Mouse (Mus musculus): ENCODE data around the gene Relch. TPM values are rescaled to one million over a fixed set of nuclear protein-coding genes. Genes with fewer than 3 reads are reported as not detected.

Relch gene
- total RNA-seq (2012; rRNA removed) = 40.1 and 45.1 TPM in 2 replicates

GRCm38 (mm10) chr1:105663171-105663961 lies at the start of gene Relch, which contains the start of gene Pign:
TSS of gene Relch (plus strand) at chr1:105663861.
TSS of gene Pign (minus strand) at chr1:105663677.
- no peaks in the 10 kb centered on the region for H3K36me3 ChIP-seq (ENCODE audit: control insufficient read depth, insufficient read depth, low read length, poor library complexity, severe bottlenecking)
- H3K9me3 ChIP-seq (ENCODE audit: control insufficient read depth, insufficient read depth, low read depth, low read length) = no peaks in the 10 kb centered on the region
- H3K4me1 ChIP-seq (ENCODE audit: control insufficient read depth in 2 of 2, insufficient read depth in 2 of 2, low read length in 2 of 2, poor library complexity in 1 of 2) = peaks cover 0 to 7% of the 10 kb centered on the region in 2 experiments; a peak in 1 of 4 replicates
- peak within 1 kb of the TSS; percentile 50 for H3K27ac ChIP-seq (ENCODE audit: insufficient read depth, low read depth, low read length, poor library complexity, severe bottlenecking)
- in situ Hi-C loops (cut with MboI; ENCODE audit: low sequenced_read_pairs in 2 of 2, unreplicated experiment in 2 of 2) = no loop called here
- DNase-seq (ENCODE audit: low read depth, low spot score) = peak; percentile 100
- peak within 1 kb of the TSS; percentile 90 for H3K9ac ChIP-seq (ENCODE audit: insufficient read depth, low read depth, low read length, poor library complexity, severe bottlenecking)
- peak within 1 kb of the TSS; percentile 92 to 98 for H3K4me3 ChIP-seq (ENCODE audit: insufficient read depth in 1 of 2, low read depth in 1 of 2, low read length in 2 of 2, poor library complexity in 1 of 2, severe bottlenecking in 1 of 2)
- TF ChIP-seq CHD2 (IDR thresholded peaks at IDR 0.05; ENCODE audit: low read depth, low read length) = peak; percentile 97
- TF ChIP-seq ZC3H11A (IDR thresholded peaks at IDR 0.05; ENCODE audit: borderline replicate concordance, low read depth, low read length) = no peak
- TF ChIP-seq HCFC1 (IDR thresholded peaks at IDR 0.05; ENCODE audit: borderline replicate concordance, insufficient read depth, low read length) = peak; percentile 54; the same call in 1 of the 2 replicates
- no peak for TF ChIP-seq ZNF384 (IDR thresholded peaks at IDR 0.05; ENCODE audit: low read depth, low read length)
- no peak for TF ChIP-seq MAFK (IDR thresholded peaks at IDR 0.05; ENCODE audit: insufficient read depth, low read depth, low read length)

GRCm38 (mm10) chr1:105630481-105630880 lies 33.2 kb upstream of the Relch start:
- in situ Hi-C loops (cut with MboI; ENCODE audit: low sequenced_read_pairs in 2 of 2, unreplicated experiment in 2 of 2) = loop anchor here (25.0 kb wide), 1 partner anchor 643 kb away; no protein-coding TSS in a partner anchor
- peak; percentile 15 for DNase-seq (ENCODE audit: low read depth, low spot score)

GRCm38 (mm10) chr1:105644093-105644492 lies 19.6 kb upstream of the Relch start:
- in situ Hi-C loops (cut with MboI; ENCODE audit: low sequenced_read_pairs in 2 of 2, unreplicated experiment in 2 of 2) = loop anchor here (25.0 kb wide), 1 partner anchor 657 kb away; no protein-coding TSS in a partner anchor
- no peak for DNase-seq (ENCODE audit: low read depth, low spot score)
- Histone ChIP-seq H3K9ac (ENCODE audit: insufficient read depth, low read depth, low read length, poor library complexity, severe bottlenecking) (no peak overlapping the region), H3K4me3 (ENCODE audit: insufficient read depth in 1 of 2, low read depth in 1 of 2, low read length in 2 of 2, poor library complexity in 1 of 2, severe bottlenecking in 1 of 2) (no peak overlapping the region), H3K4me1 (ENCODE audit: control insufficient read depth in 2 of 2, insufficient read depth in 2 of 2, low read length in 2 of 2, poor library complexity in 1 of 2) (no peaks in the 10 kb centered on the region), H3K36me3 (ENCODE audit: control insufficient read depth, insufficient read depth, low read length, poor library complexity, severe bottlenecking) (no peaks in the 10 kb centered on the region), H3K9me3 (ENCODE audit: control insufficient read depth, insufficient read depth, low read depth, low read length) (no peaks in the 10 kb centered on the region), H3K27ac (ENCODE audit: insufficient read depth, low read depth, low read length, poor library complexity, severe bottlenecking) (no peak overlapping the region)
- TF ChIP-seq ZC3H11A (IDR thresholded peaks at IDR 0.05; ENCODE audit: borderline replicate concordance, low read depth, low read length) (no peak), CHD2 (IDR thresholded peaks at IDR 0.05; ENCODE audit: low read depth, low read length) (no peak), MAFK (IDR thresholded peaks at IDR 0.05; ENCODE audit: insufficient read depth, low read depth, low read length) (no peak), ZNF384 (IDR thresholded peaks at IDR 0.05; ENCODE audit: low read depth, low read length) (no peak)

More at GRCm38 (mm10) chr1:105630481-105630880, 33.2 kb upstream of the Relch start:
- no peaks in the 10 kb centered on the region for H3K36me3 ChIP-seq (ENCODE audit: control insufficient read depth, insufficient read depth, low read length, poor library complexity, severe bottlenecking)
- H3K9me3 ChIP-seq (ENCODE audit: control insufficient read depth, insufficient read depth, low read depth, low read length) = no peaks in the 10 kb centered on the region
- H3K4me3 ChIP-seq (ENCODE audit: insufficient read depth in 1 of 2, low read depth in 1 of 2, low read length in 2 of 2, poor library complexity in 1 of 2, severe bottlenecking in 1 of 2) = no peak overlapping the region
- H3K4me1 ChIP-seq (ENCODE audit: control insufficient read depth in 2 of 2, insufficient read depth in 2 of 2, low read length in 2 of 2, poor library complexity in 1 of 2) = no peaks in the 10 kb centered on the region
- H3K9ac ChIP-seq (ENCODE audit: insufficient read depth, low read depth, low read length, poor library complexity, severe bottlenecking) = no peak overlapping the region
- TF ChIP-seq HCFC1 (IDR thresholded peaks at IDR 0.05; ENCODE audit: borderline replicate concordance, insufficient read depth, low read length) (no peak), ZC3H11A (IDR thresholded peaks at IDR 0.05; ENCODE audit: borderline replicate concordance, low read depth, low read length) (peak; percentile 62), ZNF384 (IDR thresholded peaks at IDR 0.05; ENCODE audit: low read depth, low read length) (no peak), MAFK (IDR thresholded peaks at IDR 0.05; ENCODE audit: insufficient read depth, low read depth, low read length) (no peak), CHD2 (IDR thresholded peaks at IDR 0.05; ENCODE audit: low read depth, low read length) (no peak)
- no peak overlapping the region for H3K27ac ChIP-seq (ENCODE audit: insufficient read depth, low read depth, low read length, poor library complexity, severe bottlenecking)

GRCm38 (mm10) chr1:105650650-105651049 lies 13.0 kb upstream of the Relch start:
- Histone ChIP-seq H3K27ac (ENCODE audit: insufficient read depth, low read depth, low read length, poor library complexity, severe bottlenecking) (no peak overlapping the region), H3K36me3 (ENCODE audit: control insufficient read depth, insufficient read depth, low read length, poor library complexity, severe bottlenecking) (no peaks in the 10 kb centered on the region), H3K9me3 (ENCODE audit: control insufficient read depth, insufficient read depth, low read depth, low read length) (no peaks in the 10 kb centered on the region), H3K4me1 (ENCODE audit: control insufficient read depth in 2 of 2, insufficient read depth in 2 of 2, low read length in 2 of 2, poor library complexity in 1 of 2) (no peaks in the 10 kb centered on the region), H3K9ac (ENCODE audit: insufficient read depth, low read depth, low read length, poor library complexity, severe bottlenecking) (no peak overlapping the region), H3K4me3 (ENCODE audit: insufficient read depth in 1 of 2, low read depth in 1 of 2, low read length in 2 of 2, poor library complexity in 1 of 2, severe bottlenecking in 1 of 2) (no peak overlapping the region)
- no peak for TF ChIP-seq ZNF384 (IDR thresholded peaks at IDR 0.05; ENCODE audit: low read depth, low read length)
- no peak for TF ChIP-seq MAFK (IDR thresholded peaks at IDR 0.05; ENCODE audit: insufficient read depth, low read depth, low read length)
- TF ChIP-seq HCFC1 (IDR thresholded peaks at IDR 0.05; ENCODE audit: borderline replicate concordance, insufficient read depth, low read length) = no peak
- no peak for TF ChIP-seq ZC3H11A (IDR thresholded peaks at IDR 0.05; ENCODE audit: borderline replicate concordance, low read depth, low read length)
- TF ChIP-seq CHD2 (IDR thresholded peaks at IDR 0.05; ENCODE audit: low read depth, low read length) = no peak
- DNase-seq (ENCODE audit: low read depth, low spot score) = no peak
- in situ Hi-C loops (cut with MboI; ENCODE audit: low sequenced_read_pairs in 2 of 2, unreplicated experiment in 2 of 2) = no loop called here

Data from ES-E14 (cell line).